Mouse (Mus musculus): ENCODE results near the gene Tmem53. TPM values are rescaled to one million over a fixed set of nuclear protein-coding genes. Genes with fewer than 3 reads are reported as not detected.
"Not testable (repeated sequence)": the region's sequence is repeated elsewhere in the genome, so short reads cannot be mapped to it uniquely, and the experiment has no call there.

Gene Tmem53
- polyA plus RNA-seq, 1 experiment: not detected

GRCm38 (mm10) chr4:117239153-117239552 is 12.6 kb upstream of the Tmem53 start:
- no peak for TF ChIP-seq POLR2A (IDR thresholded peaks at IDR 0.05; ENCODE audit: borderline replicate concordance, low read depth, low read length)
- TF ChIP-seq CTCF (IDR thresholded peaks at IDR 0.05; ENCODE audit: low read depth, low read length): no peak
- Histone ChIP-seq H3K4me1 (ENCODE audit: control insufficient read depth, insufficient read depth, low read length) (no peaks in the 10 kb centered on the region), H3K4me3 (ENCODE audit: insufficient read depth, low read length) (no peak overlapping the region), H3K27ac (ENCODE audit: insufficient read depth, low read depth, low read length) (no peak overlapping the region)

GRCm38 (mm10) chr4:117240867-117241266 is 10.9 kb upstream of the Tmem53 start:
- TF ChIP-seq CTCF (IDR thresholded peaks at IDR 0.05; ENCODE audit: low read depth, low read length) (no peak), POLR2A (IDR thresholded peaks at IDR 0.05; ENCODE audit: borderline replicate concordance, low read depth, low read length) (no peak)
- no peak overlapping the region for H3K4me3 ChIP-seq (ENCODE audit: insufficient read depth, low read length)
- H3K4me1 ChIP-seq (ENCODE audit: control insufficient read depth, insufficient read depth, low read length): no peaks in the 10 kb centered on the region
- no peak overlapping the region for H3K27ac ChIP-seq (ENCODE audit: insufficient read depth, low read depth, low read length)

GRCm38 (mm10) chr4:117250982-117251381 is 769 bp upstream of the Tmem53 start:
- TF ChIP-seq POLR2A (IDR thresholded peaks at IDR 0.05; ENCODE audit: borderline replicate concordance, low read depth, low read length) (no peak), CTCF (IDR thresholded peaks at IDR 0.05; ENCODE audit: low read depth, low read length) (no peak)
- Histone ChIP-seq H3K27ac (ENCODE audit: insufficient read depth, low read depth, low read length) (no peak overlapping the region), H3K4me3 (ENCODE audit: insufficient read depth, low read length) (no peak overlapping the region), H3K4me1 (ENCODE audit: control insufficient read depth, insufficient read depth, low read length) (peaks cover 26% of the 10 kb centered on the region)

GRCm38 (mm10) chr4:117252351-117252750 is 600 bp downstream of the Tmem53 start:
- H3K4me1 ChIP-seq (ENCODE audit: control insufficient read depth, insufficient read depth, low read length): peaks cover 26% of the 10 kb centered on the region
- TF ChIP-seq POLR2A (IDR thresholded peaks at IDR 0.05; ENCODE audit: borderline replicate concordance, low read depth, low read length) (no peak), CTCF (IDR thresholded peaks at IDR 0.05; ENCODE audit: low read depth, low read length) (no peak)
- peak overlapping the region; percentile 25; the same call in 1 of the 2 replicates for H3K4me3 ChIP-seq (ENCODE audit: insufficient read depth, low read length)
- no peak overlapping the region for H3K27ac ChIP-seq (ENCODE audit: insufficient read depth, low read depth, low read length)

GRCm38 (mm10) chr4:117252755-117253154 is 1.0 kb downstream of the Tmem53 start:
- TF ChIP-seq CTCF (IDR thresholded peaks at IDR 0.05; ENCODE audit: low read depth, low read length) (no peak), POLR2A (IDR thresholded peaks at IDR 0.05; ENCODE audit: borderline replicate concordance, low read depth, low read length) (no peak)
- no peak overlapping the region for H3K4me3 ChIP-seq (ENCODE audit: insufficient read depth, low read length)
- peaks cover 26% of the 10 kb centered on the region for H3K4me1 ChIP-seq (ENCODE audit: control insufficient read depth, insufficient read depth, low read length)
- H3K27ac ChIP-seq (ENCODE audit: insufficient read depth, low read depth, low read length): no peak overlapping the region

- Histone ChIP-seq H3K4me3 (ENCODE audit: insufficient read depth, low read length) (0 out of 2 replicates have a peak overlapping the region, but pooled peaks have one; percentile 14), H3K27ac (ENCODE audit: insufficient read depth, low read depth, low read length) (peak overlapping the region; percentile 70), H3K4me1 (ENCODE audit: control insufficient read depth, insufficient read depth, low read length) (peaks cover 26% of the 10 kb centered on the region)
- TF ChIP-seq CTCF (IDR thresholded peaks at IDR 0.05; ENCODE audit: low read depth, low read length): no peak
- no peak for TF ChIP-seq POLR2A (IDR thresholded peaks at IDR 0.05; ENCODE audit: borderline replicate concordance, low read depth, low read length)
Observed at GRCm38 (mm10) chr4:117253218-117254016, 1.7 kb downstream of the Tmem53 start.

GRCm38 (mm10) chr4:117254017-117254627 is 2.4 kb downstream of the Tmem53 start:
- TF ChIP-seq POLR2A (IDR thresholded peaks at IDR 0.05; ENCODE audit: borderline replicate concordance, low read depth, low read length): no peak
- TF ChIP-seq CTCF (IDR thresholded peaks at IDR 0.05; ENCODE audit: low read depth, low read length): no peak
- Histone ChIP-seq H3K4me3 (ENCODE audit: insufficient read depth, low read length) (no peak overlapping the region), H3K27ac (ENCODE audit: insufficient read depth, low read depth, low read length) (peak overlapping the region; percentile 70), H3K4me1 (ENCODE audit: control insufficient read depth, insufficient read depth, low read length) (peaks cover 26% of the 10 kb centered on the region)

- peaks cover 26% of the 10 kb centered on the region for H3K4me1 ChIP-seq (ENCODE audit: control insufficient read depth, insufficient read depth, low read length)
- H3K4me3 ChIP-seq (ENCODE audit: insufficient read depth, low read length): no peak overlapping the region
- no peak for TF ChIP-seq CTCF (IDR thresholded peaks at IDR 0.05; ENCODE audit: low read depth, low read length)
- no peak for TF ChIP-seq POLR2A (IDR thresholded peaks at IDR 0.05; ENCODE audit: borderline replicate concordance, low read depth, low read length)
- H3K27ac ChIP-seq (ENCODE audit: insufficient read depth, low read depth, low read length): 0 out of 2 replicates have a peak overlapping the region, but pooled peaks have one; percentile 64
Observed at GRCm38 (mm10) chr4:117254672-117255071, 2.9 kb downstream of the Tmem53 start.

GRCm38 (mm10) chr4:117259909-117260308 is 8.2 kb downstream of the Tmem53 start:
- not testable (repeated sequence) for H3K4me1 ChIP-seq (ENCODE audit: control insufficient read depth, insufficient read depth, low read length); H3K4me3 ChIP-seq (ENCODE audit: insufficient read depth, low read length); H3K27ac ChIP-seq (ENCODE audit: insufficient read depth, low read depth, low read length)

- no peaks in the 10 kb centered on the region for H3K4me1 ChIP-seq (ENCODE audit: control insufficient read depth, insufficient read depth, low read length)
- H3K27ac ChIP-seq (ENCODE audit: insufficient read depth, low read depth, low read length): no peak overlapping the region
- no peak for TF ChIP-seq POLR2A (IDR thresholded peaks at IDR 0.05; ENCODE audit: borderline replicate concordance, low read depth, low read length)
- TF ChIP-seq CTCF (IDR thresholded peaks at IDR 0.05; ENCODE audit: low read depth, low read length): no peak
- no peak overlapping the region for H3K4me3 ChIP-seq (ENCODE audit: insufficient read depth, low read length)
Observed at GRCm38 (mm10) chr4:117261222-117261621, 9.5 kb downstream of the Tmem53 start.

All from bone marrow macrophage, adult 2 months (primary cell).